Mouse (Mus musculus) hindbrain, embryonic 16.5 days (tissue): ENCODE data around the gene Cmtm2a. TPM values are rescaled to one million over a fixed set of nuclear protein-coding genes. Genes with fewer than 3 reads are reported as not detected.
"Not testable (repeated sequence)": the region's sequence is repeated elsewhere in the genome, so short reads cannot be mapped to it uniquely, and the experiment has no call there.

ENCODE experiments used
- ATAC-seq: fragments of 200-750 bp; cut with Nextera tagmentation; 2 replicates; pipeline ENCODE4 v1.8.0; 2017; ENCODE audit warnings: moderate TSS enrichment, moderate library complexity
- H3K27ac ChIP-seq: fragments of 300-500 bp; sonication (generic); 2 replicates; pipeline ENCODE4 v1.5.1; 2014; ENCODE audit warnings: low read depth, mild to moderate bottlenecking, control low read depth, low read length, moderate library complexity
- H3K27me3 ChIP-seq: fragments of 300-500 bp; sonication (generic); replicated peaks from 2 replicates; pipeline ENCODE4 v1.6.1; 2014; ENCODE audit warnings: low read length; ENCODE audit not compliant: control insufficient read depth, insufficient read depth
- H3K36me3 ChIP-seq: fragments of 300-500 bp; sonication (generic); 2 replicates; pipeline ENCODE4 v1.6.1; 2014; ENCODE audit warnings: mild to moderate bottlenecking, low read length, moderate library complexity, mixed read lengths; ENCODE audit not compliant: control insufficient read depth, insufficient read depth
- H3K4me1 ChIP-seq: fragments of 300-500 bp; sonication (generic); 2 replicates; pipeline ENCODE4 v1.6.1; 2014; ENCODE audit warnings: low read depth, low read length; ENCODE audit not compliant: control insufficient read depth, insufficient read depth
- H3K4me2 ChIP-seq: fragments of 300-500 bp; sonication (generic); 2 replicates; pipeline ENCODE4 v1.6.1; 2014; ENCODE audit warnings: mild to moderate bottlenecking, low read length, control low read depth, moderate library complexity
- H3K4me3 ChIP-seq: fragments of 300-500 bp; sonication (generic); 2 replicates; pipeline ENCODE4 v1.5.1; 2014; ENCODE audit warnings: mild to moderate bottlenecking, low read length, control low read depth, moderate library complexity
- H3K9ac ChIP-seq: fragments of 300-500 bp; sonication (generic); 2 replicates; pipeline ENCODE4 v1.6.1; 2014; ENCODE audit warnings: low read depth, mild to moderate bottlenecking, control low read depth, low read length, moderate library complexity
- H3K9me3 ChIP-seq: fragments of 300-500 bp; sonication (generic); 2 replicates; pipeline ENCODE4 v1.6.1; 2014; ENCODE audit warnings: mild to moderate bottlenecking, low read length, moderate library complexity; ENCODE audit not compliant: control insufficient read depth
- WGBS: fragments of 180-500 bp; shearing (Covaris S2); extraction: QIAGEN DNeasy Blood & Tissue Kit; methylation state at CpG from one replicate; pipeline ENCODE4 v1.1.7; 2014; 5-methylcytosine and 5-hydroxymethylcytosine counted together
- polyA plus RNA-seq: library from polyadenylated mRNA; unstranded; fragments of >200 nt; fragmentation: Nextera tagmentation; extraction: Ambion mirVana; gene quantifications from 2 replicates; pipeline ENCODE4 v1.2.1, GENCODE M21; 2015

The Cmtm2a gene
- polyA plus RNA-seq, 1 experiment from 2014 or later = not detected

DNA sequence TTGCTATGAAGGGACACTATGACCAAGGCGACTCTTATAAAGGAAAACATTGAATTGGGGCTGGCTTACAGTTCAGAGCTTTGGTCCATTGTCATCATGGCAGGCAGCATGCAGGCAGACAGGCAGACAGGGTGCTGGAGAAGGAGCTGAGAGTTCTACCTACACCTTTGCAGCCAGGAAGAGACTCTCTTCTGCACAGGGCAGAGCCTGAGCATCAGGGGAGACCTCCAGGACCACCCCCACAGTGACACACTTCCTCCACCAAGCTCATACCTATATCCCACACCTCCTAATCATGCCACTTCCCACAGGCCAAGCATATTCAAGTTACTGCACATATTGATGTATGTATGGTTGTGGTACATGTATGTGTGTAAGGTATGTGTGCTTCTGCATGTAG is 43.8 kb upstream of the Cmtm2a start:
- no peak for ATAC-seq
- H3K4me2 ChIP-seq = no peak overlapping the region
- no peak overlapping the region for H3K4me3 ChIP-seq
- 61% methylated on average over 1 of the region's 1 CpGs for WGBS
- no peaks in the 10 kb centered on the region for H3K27me3 ChIP-seq
- no peak overlapping the region for H3K9ac ChIP-seq
- H3K27ac ChIP-seq = no peak overlapping the region
- peaks cover 5% of the 10 kb centered on the region; the same call in 1 of the 2 replicates for H3K4me1 ChIP-seq
- H3K36me3 ChIP-seq = no peaks in the 10 kb centered on the region
- H3K9me3 ChIP-seq = no peaks in the 10 kb centered on the region; the same call in 1 of the 2 replicates

DNA sequence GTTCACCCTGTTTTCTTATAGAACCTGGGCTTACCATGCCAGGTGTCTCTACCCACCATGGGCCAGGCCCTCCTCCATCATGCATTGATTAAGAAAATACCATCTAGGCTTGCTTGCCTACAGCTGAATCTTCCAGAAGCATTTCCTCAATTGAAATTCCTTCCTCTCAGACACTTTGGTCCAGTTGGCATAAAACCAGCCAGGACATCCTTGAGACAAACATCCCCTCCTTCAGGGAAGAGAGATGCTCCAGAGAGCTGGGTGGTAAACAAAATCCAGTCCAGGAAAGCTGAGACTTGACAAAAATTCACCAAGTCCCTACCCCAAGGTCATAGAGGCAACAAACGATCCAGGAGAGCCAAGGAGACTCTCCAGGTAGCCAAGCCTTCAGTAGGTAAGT is 41.2 kb upstream of the Cmtm2a start:
- 80% methylated on average over 1 of the region's 1 CpGs for WGBS

GRCm38 (mm10) chr8:104333786-104334185 is 40.8 kb upstream of the Cmtm2a start:
- Histone ChIP-seq H3K9ac (no peak overlapping the region), H3K9me3 (no peaks in the 10 kb centered on the region; the same call in 1 of the 2 replicates), H3K4me2 (no peak overlapping the region), H3K27ac (no peak overlapping the region), H3K4me1 (no peaks in the 10 kb centered on the region), H3K4me3 (no peak overlapping the region), H3K27me3 (no peaks in the 10 kb centered on the region), H3K36me3 (no peaks in the 10 kb centered on the region)
- 84% methylated on average over 5 of the region's 5 CpGs for WGBS
- no peak for ATAC-seq

More for the DNA sequence above, 41.2 kb upstream of the Cmtm2a start:
- Histone ChIP-seq H3K4me1 (no peaks in the 10 kb centered on the region), H3K36me3 (no peaks in the 10 kb centered on the region), H3K9ac (no peak overlapping the region), H3K27me3 (no peaks in the 10 kb centered on the region), H3K4me2 (no peak overlapping the region), H3K27ac (no peak overlapping the region), H3K9me3 (no peaks in the 10 kb centered on the region; the same call in 1 of the 2 replicates), H3K4me3 (no peak overlapping the region)
- no peak for ATAC-seq

GRCm38 (mm10) chr8:104332665-104333631 is 40.0 kb upstream of the Cmtm2a start:
- ATAC-seq = no peak
- no peak overlapping the region for H3K4me3 ChIP-seq
- WGBS = 81% methylated on average over 5 of the region's 5 CpGs
- no peaks in the 10 kb centered on the region for H3K27me3 ChIP-seq
- no peaks in the 10 kb centered on the region for H3K36me3 ChIP-seq
- no peak overlapping the region for H3K27ac ChIP-seq
- no peak overlapping the region for H3K4me2 ChIP-seq
- no peaks in the 10 kb centered on the region for H3K4me1 ChIP-seq
- no peak overlapping the region for H3K9ac ChIP-seq
- H3K9me3 ChIP-seq = no peaks in the 10 kb centered on the region; the same call in 1 of the 2 replicates

- not testable (repeated sequence) for ATAC-seq, H3K4me3 ChIP-seq, H3K9me3 ChIP-seq, H3K27ac ChIP-seq, H3K9ac ChIP-seq, H3K27me3 ChIP-seq, H3K4me2 ChIP-seq, H3K36me3 ChIP-seq, H3K4me1 ChIP-seq
- 88% methylated on average over 10 of the region's 12 CpGs for WGBS
These were observed 28.9 kb upstream of the Cmtm2a start, which contains the start of gene Cmtm2b for GRCm38 (mm10) chr8:104321930-104322329. Gene Cmtm2b (plus strand): TSS chr8:104322230.

- H3K4me2 ChIP-seq, H3K27me3 ChIP-seq, H3K9ac ChIP-seq, H3K36me3 ChIP-seq, H3K4me1 ChIP-seq, H3K4me3 ChIP-seq, H3K27ac ChIP-seq, ATAC-seq, H3K9me3 ChIP-seq: not testable (repeated sequence)
- 91% methylated on average over 9 of the region's 11 CpGs for WGBS
These were observed 28.3 kb upstream of the Cmtm2a start, which contains the start of gene Gm11020 for GRCm38 (mm10) chr8:104321267-104321666. Gene Gm11020 (plus strand): TSS chr8:104321567.

DNA sequence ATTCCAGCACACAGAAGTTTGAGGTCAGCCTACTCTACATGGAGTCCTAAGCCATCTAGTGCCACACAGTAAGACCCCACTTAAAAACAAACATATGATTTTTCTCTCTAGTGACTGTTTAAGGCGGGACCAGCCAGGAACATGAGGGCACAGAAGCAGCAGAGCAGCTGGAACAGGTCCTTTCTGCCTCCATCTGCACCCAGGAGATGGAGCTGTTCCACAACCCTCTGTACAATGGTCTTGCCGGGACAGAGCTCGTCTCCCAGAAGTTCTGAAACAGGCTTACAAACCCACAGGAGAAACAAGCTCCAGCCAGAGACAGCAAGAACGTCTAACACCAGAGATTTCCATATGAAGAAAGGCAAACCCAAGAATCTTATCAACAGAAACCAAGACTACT is 20.3 kb upstream of the Cmtm2a start:
- 79% methylated on average over 4 of the region's 4 CpGs for WGBS
- Histone ChIP-seq H3K27ac (no peak overlapping the region), H3K27me3 (no peaks in the 10 kb centered on the region), H3K4me3 (no peak overlapping the region), H3K4me2 (no peak overlapping the region), H3K9me3 (no peaks in the 10 kb centered on the region), H3K4me1 (no peaks in the 10 kb centered on the region), H3K36me3 (no peaks in the 10 kb centered on the region), H3K9ac (no peak overlapping the region)
- no peak for ATAC-seq

- not testable (repeated sequence) for H3K4me2 ChIP-seq, H3K4me3 ChIP-seq
- WGBS = 73% methylated on average over 3 of the region's 3 CpGs
These were observed 19.0 kb upstream of the Cmtm2a start for GRCm38 (mm10) chr8:104312023-104312422.

GRCm38 (mm10) chr8:104309441-104310155 is 16.6 kb upstream of the Cmtm2a start, which contains the start of the genes Gm45711 and Cmtm1:
Gene Gm45711 (minus strand): TSS chr8:104310081.
Gene Cmtm1 (minus strand): TSS chr8:104310145.
- not testable (repeated sequence) for H3K4me1 ChIP-seq, H3K4me2 ChIP-seq, H3K9me3 ChIP-seq, ATAC-seq, H3K9ac ChIP-seq, H3K4me3 ChIP-seq, H3K27ac ChIP-seq, H3K27me3 ChIP-seq, H3K36me3 ChIP-seq
- WGBS = 86% methylated on average over 31 of the region's 36 CpGs

More at GRCm38 (mm10) chr8:104312023-104312422, 19.0 kb upstream of the Cmtm2a start:
- not testable (repeated sequence) for H3K9ac ChIP-seq, H3K9me3 ChIP-seq, H3K27me3 ChIP-seq, H3K4me1 ChIP-seq, ATAC-seq, H3K27ac ChIP-seq, H3K36me3 ChIP-seq
